Mouse (Mus musculus): ENCODE measurements at regions not wholly inside any gene's neighbourhood (a gene's known extent, or its start where the extent isn't known, plus 50 kb on each side); places are given as distances from the start of the nearest gene placed in this dataset.
"Not testable (repeated sequence)": the region's sequence is repeated elsewhere in the genome, so short reads cannot be mapped to it uniquely, and the experiment has no call there.

DNA sequence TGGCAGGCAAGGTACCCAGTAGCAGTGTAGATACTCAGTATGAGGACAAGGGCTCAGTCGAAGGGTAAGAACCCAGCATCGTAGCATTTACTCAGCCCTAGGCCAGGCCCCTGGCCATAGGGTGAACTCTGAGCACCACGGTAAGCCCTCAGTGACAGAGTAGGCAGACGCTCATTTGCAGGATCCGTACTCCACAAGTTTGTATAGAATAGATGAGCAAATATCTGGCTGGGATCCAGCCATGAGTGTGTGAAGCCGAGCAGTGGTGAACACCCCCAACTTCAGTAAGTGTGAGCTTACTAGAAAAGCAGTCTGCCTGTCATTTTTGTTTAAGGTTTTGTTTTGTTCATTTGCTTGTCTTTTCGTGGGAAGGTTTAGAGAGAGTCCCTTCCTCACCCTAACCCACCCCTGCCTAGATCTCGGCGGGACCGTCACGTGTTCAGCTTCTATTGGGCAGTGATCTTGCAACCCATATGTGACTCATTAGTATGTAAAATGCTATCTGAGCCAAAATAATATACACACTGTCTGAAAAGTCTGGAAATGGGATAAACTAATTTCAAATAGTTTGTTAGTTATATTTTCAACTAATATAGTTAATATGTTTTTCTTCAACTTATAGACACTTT, 76.3 kb downstream of the Gm5447 start:
- in situ Hi-C loops (cut with MboI; ENCODE audit: unreplicated experiment in 2 of 2), result no loop called here

GRCm38 (mm10) chr13:31051586-31051985, 77.6 kb downstream of the Gm5447 start:
- in situ Hi-C loops (cut with MboI; ENCODE audit: unreplicated experiment in 2 of 2), result not testable (repeated sequence)

DNA sequence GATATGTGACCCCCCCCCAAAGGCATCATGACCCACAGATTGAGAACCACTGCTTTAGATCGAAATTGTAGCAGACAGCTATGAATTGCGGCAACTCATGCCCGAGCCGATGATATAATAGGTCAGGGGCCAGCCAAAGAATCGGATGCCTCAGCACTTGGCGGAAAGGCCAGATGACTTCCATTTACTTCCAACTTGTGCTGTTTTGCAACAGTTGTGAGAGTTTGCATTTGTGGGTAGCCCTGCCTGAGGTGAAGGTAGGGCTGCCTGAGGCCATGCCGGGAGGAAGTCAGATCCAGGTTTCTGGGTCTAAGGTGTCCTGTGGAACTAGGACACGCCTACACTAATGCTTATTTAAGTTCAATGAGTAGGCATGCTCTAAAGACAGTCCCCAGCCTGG, 80.4 kb downstream of the Gm5447 start:
- in situ Hi-C loops (cut with MboI; ENCODE audit: unreplicated experiment in 2 of 2), result no loop called here

GRCm38 (mm10) chr13:31055376-31056083, 81.5 kb downstream of the Gm5447 start:
- in situ Hi-C loops (cut with MboI; ENCODE audit: unreplicated experiment in 2 of 2), result no loop called here

DNA sequence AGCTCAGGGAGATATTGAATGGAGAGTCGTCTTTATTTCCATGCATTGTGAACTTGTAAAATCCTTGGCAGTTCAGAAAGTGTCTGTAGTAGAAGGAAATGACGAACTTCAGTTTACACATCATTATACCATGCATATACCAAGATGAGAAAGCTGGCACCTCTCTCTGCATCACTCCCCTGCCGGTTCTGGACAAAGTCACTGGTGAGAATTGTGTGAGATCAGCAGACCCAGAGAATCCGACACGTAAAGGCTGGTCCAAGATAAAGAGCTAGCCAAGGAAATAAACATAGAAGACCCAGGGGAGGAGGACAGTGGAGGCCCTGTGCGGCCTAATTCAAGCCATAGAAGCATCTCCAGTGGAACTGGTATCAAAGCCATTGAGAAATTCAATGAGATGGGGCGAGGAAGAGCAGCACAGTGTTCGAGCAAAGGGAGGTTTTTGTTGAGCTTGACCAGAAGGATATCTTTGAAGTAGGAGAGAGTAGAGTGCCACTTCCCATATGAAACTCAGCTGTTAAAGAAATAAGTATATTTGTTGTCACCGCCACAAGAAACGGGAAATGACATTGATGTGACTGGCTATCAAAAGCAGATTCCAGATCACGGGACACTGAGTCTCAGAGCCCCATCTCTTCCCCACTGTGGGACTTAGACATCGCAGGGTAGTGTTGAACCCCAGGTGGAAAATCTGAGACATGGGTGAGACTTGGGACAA, 82.3 kb downstream of the Gm5447 start:
- in situ Hi-C loops (cut with MboI; ENCODE audit: unreplicated experiment in 2 of 2), result no loop called here

GRCm38 (mm10) chr13:31060916-31061431, 87.0 kb downstream of the Gm5447 start:
- in situ Hi-C loops (cut with MboI; ENCODE audit: unreplicated experiment in 2 of 2), result no loop called here

DNA sequence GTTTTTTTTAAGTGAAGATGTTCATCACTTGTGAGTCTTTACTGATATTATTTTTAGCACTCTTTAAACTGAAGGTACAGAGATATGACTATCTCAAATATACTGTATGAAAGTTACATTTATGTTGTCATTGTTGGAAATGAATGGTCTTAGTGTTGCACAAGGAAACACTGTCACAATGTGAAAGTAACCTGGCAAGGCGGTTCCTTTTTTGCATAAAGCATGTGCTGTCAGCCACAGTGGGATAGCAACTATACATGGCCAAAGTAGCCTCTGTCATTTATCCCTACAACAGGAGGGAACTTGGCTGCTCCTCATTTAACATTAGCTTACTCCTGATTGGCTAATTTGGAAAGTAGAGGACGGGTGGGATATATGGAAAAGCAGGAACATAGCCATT, 94.3 kb downstream of the Gm5447 start:
- in situ Hi-C loops (cut with MboI; ENCODE audit: unreplicated experiment in 2 of 2), result no loop called here

DNA sequence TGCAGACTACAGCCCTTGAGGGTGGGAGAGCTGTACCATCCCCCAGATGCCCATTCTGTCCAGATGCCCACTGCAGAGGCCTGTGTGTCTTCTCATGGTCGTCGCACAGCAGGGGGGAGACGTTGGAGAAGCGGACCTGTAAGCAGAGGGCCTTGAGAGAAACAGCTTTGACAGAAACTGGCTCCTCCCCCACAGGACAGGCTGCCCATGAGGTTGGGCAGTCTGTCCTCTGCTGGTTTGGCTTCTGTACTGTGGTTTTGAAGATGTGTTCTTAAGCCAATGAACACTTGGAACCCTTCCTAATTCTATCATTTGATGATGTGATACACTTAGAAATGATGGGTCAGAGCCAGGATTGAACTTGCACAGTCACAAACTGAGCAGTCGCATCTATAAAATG, 102.5 kb downstream of the Gm5447 start:
- in situ Hi-C loops (cut with MboI; ENCODE audit: unreplicated experiment in 2 of 2), result loop anchor here (10.0 to 25.0 kb wide), 6 partner anchors 82 to 1661 kb away; no protein-coding TSS in a partner anchor

DNA sequence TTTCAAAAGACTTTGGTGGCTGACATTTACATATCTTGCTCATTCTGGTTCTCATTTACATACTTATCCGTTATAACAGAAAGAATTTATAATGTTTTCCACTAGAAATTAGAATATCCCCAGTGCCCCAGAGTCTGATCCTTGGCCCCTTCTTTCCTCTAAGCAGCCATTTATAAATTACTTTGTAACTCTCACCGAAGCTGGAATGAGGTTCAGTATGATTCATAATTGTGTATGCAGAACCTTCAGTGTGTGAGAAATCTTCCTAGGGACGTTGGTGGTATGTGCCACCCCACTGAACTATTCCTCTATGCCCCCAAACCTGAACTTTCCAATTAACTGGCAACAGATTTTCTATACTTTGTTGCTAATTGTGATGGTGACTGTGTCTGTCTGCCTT, 104.7 kb downstream of the Gm5447 start:
- in situ Hi-C loops (cut with MboI; ENCODE audit: unreplicated experiment in 2 of 2), result loop anchor here (10.0 to 25.0 kb wide), 6 partner anchors 84 to 1659 kb away; no protein-coding TSS in a partner anchor

GRCm38 (mm10) chr13:31080215-31080614, 106.2 kb downstream of the Gm5447 start:
- in situ Hi-C loops (cut with MboI; ENCODE audit: unreplicated experiment in 2 of 2), result loop anchor here (5.0 to 25.0 kb wide), 13 partner anchors 185 to 1665 kb away; no protein-coding TSS in a partner anchor

- in situ Hi-C loops (cut with MboI; ENCODE audit: unreplicated experiment in 2 of 2), result loop anchor here (5.0 to 25.0 kb wide), 13 partner anchors 188 to 1662 kb away; no protein-coding TSS in a partner anchor
Observed at GRCm38 (mm10) chr13:31082448-31083140, 108.6 kb downstream of the Gm5447 start.

- in situ Hi-C loops (cut with MboI; ENCODE audit: unreplicated experiment in 2 of 2), result no loop called here
Observed at GRCm38 (mm10) chr13:31101051-31101450, 127.0 kb downstream of the Gm5447 start.

DNA sequence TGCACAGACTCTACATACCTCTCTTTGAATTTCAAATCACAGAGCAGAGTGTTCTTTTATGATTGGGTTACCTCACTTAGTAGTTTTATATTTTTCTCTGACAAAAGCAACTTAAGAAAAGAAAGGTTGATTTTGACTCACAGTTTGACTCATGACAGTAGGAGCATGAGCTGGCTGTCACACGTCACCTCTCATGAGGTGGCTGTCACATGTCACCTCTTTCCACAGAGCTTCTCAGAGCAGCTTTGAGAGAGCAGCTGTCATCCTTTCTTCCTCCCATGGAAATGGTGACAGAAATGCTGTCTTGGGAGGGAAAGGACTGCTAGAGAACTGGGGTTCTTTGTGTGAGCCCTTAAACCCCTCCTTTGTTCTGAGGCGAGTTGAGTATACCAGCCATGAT, 133.4 kb downstream of the Gm5447 start:
- in situ Hi-C loops (cut with MboI; ENCODE audit: unreplicated experiment in 2 of 2), result no loop called here

DNA sequence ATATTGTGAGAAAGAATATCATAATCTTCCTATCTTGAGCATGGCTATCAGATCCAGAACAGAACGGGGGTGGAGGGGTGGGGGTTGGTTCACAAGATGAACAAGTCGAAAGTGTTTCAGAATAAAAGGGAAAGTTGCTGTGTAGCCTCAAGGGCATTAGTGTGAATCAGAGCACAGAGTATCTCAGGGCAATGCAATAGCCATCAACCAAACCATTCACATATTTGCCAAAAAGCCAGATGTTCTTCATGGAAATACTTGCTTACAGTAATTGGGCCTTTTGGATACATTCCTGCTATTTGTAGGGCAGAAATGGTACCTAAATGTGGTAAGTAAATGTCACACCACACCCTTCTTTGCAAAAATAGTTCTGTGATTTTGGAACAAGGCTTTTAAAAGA, 135.2 kb downstream of the Gm5447 start:
- in situ Hi-C loops (cut with MboI; ENCODE audit: unreplicated experiment in 2 of 2), result no loop called here

- in situ Hi-C loops (cut with MboI; ENCODE audit: unreplicated experiment in 2 of 2), result no loop called here
Observed at GRCm38 (mm10) chr13:31122689-31123088, 148.7 kb downstream of the Gm5447 start.

GRCm38 (mm10) chr13:31124547-31125216, 150.7 kb downstream of the Gm5447 start:
- in situ Hi-C loops (cut with MboI; ENCODE audit: unreplicated experiment in 2 of 2), result no loop called here

DNA sequence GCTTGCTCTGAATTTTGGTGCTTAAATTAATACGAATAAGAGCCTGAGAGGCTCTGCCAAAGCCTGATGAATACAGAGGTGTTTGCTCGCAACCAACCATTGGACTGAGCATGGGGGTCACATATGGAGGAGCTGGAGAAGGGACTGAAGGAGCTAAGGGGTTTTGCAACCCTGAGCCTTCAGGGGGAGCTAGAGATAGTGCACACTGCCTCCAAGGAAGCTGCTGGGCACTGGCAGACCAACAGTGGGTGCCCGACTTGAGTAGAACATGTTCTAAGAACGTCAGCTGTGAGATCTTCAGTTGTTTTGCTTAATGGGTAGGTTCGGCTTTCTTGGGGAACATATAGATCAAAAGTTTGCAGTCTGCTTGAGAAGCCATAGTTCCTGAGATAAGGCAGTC, 158.5 kb downstream of the Gm5447 start:
- in situ Hi-C loops (cut with MboI; ENCODE audit: unreplicated experiment in 2 of 2), result no loop called here

GRCm38 (mm10) chr13:31139686-31140085, 165.7 kb downstream of the Gm5447 start:
- in situ Hi-C loops (cut with MboI; ENCODE audit: unreplicated experiment in 2 of 2), result no loop called here

DNA sequence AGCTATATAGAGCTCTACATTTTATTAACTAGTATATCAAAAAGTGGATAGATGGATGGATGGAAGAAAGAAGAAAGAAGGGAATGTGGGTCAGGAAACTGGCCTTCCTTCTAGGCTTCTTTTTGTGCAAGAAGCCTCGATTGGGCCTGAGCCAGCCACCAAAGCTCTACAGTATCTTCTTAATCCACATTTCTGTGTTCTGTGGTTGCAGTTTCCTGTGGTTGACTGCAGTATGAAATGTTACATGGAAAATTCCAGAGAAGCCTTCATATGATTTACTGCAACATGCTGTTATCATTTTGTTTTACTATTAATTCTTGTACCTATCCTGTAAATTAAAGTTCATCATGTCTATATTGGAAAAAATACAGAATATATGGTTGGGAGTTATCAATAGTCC, 173.3 kb downstream of the Gm5447 start:
- in situ Hi-C loops (cut with MboI; ENCODE audit: unreplicated experiment in 2 of 2), result no loop called here

GRCm38 (mm10) chr13:31154066-31154465, 180.1 kb downstream of the Gm5447 start:
- in situ Hi-C loops (cut with MboI; ENCODE audit: unreplicated experiment in 2 of 2), result no loop called here

All from v-Abl transformed pro-B cells (cell line).